Mouse (Mus musculus) hindbrain, embryonic 15.5 days (tissue): ENCODE measurements around the gene Wnt5b. TPM values are rescaled to one million over a fixed set of nuclear protein-coding genes. Genes with fewer than 3 reads are reported as not detected.

Experiments
- ATAC-seq: fragments of 200-750 bp; cut with Nextera tagmentation; 2 replicates; pipeline ENCODE4 v1.8.0; 2017; ENCODE audit warnings: low read depth, moderate number of reproducible peaks, moderate TSS enrichment; ENCODE audit not compliant: low FRiP score
- H3K27ac ChIP-seq: fragments of 300-500 bp; sonication (generic); replicated peaks from 2 replicates; pipeline ENCODE4 v1.5.1; 2015; ENCODE audit warnings: mild to moderate bottlenecking, inconsistent platforms
- H3K27me3 ChIP-seq: fragments of 300-500 bp; sonication (generic); 2 replicates; pipeline ENCODE4 v1.6.1; 2015; ENCODE audit warnings: control low read depth, inconsistent platforms
- H3K36me3 ChIP-seq: fragments of 300-500 bp; sonication (generic); 2 replicates; pipeline ENCODE4 v1.6.1; 2015; ENCODE audit warnings: control low read depth, inconsistent platforms
- H3K4me1 ChIP-seq: fragments of 300-500 bp; sonication (generic); replicated peaks from 2 replicates; pipeline ENCODE4 v1.6.1; 2015; ENCODE audit warnings: control low read depth, inconsistent platforms
- H3K4me2 ChIP-seq: fragments of 300-500 bp; sonication (generic); 2 replicates; pipeline ENCODE4 v1.6.1; 2015; ENCODE audit warnings: moderate library complexity, mild to moderate bottlenecking, inconsistent platforms
- H3K4me3 ChIP-seq: fragments of 300-500 bp; sonication (generic); 2 replicates; pipeline ENCODE4 v1.5.1; 2015; ENCODE audit warnings: mild to moderate bottlenecking, inconsistent platforms
- H3K9ac ChIP-seq: fragments of 300-500 bp; sonication (generic); 2 replicates; pipeline ENCODE4 v1.6.1; 2015; ENCODE audit warnings: inconsistent platforms
- H3K9me3 ChIP-seq: fragments of 300-500 bp; sonication (generic); 2 replicates; pipeline ENCODE4 v1.6.1; 2016; ENCODE audit warnings: control low read depth, inconsistent platforms
- WGBS: fragments of 180-500 bp; shearing (Covaris S2); methylation state at CpG from one replicate; pipeline ENCODE4 v1.1.7; 2015; 5-methylcytosine and 5-hydroxymethylcytosine counted together
- polyA plus RNA-seq: library from polyadenylated mRNA; unstranded; fragments of >200 nt; fragmentation: Nextera tagmentation; extraction: Ambion mirVana; gene quantifications from 2 replicates; pipeline ENCODE4 v1.2.1, GENCODE M21; 2015

Wnt5b gene
- polyA plus RNA-seq, 1 experiment from 2014 or later, result 6.6 TPM

DNA sequence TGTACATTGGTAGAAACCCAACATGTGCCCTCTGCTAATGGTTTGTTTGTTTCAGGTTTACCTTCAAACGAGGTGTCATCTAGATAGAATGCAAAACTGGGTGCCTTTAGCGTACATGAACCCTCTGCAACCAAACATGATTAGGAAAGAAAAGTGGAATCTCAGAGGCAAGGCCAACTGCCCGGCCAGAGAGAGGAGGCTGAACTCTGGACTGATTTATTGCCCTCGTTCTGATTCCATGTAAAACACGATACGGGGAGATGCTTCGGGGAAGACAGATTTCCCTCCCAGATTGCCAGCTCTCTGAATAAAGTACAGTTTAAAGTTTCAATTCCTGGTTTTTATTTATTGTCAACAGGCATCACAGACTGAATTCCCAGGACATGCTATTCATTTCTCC lies 138.8 kb downstream of the Wnt5b start:
- no peaks in the 10 kb centered on the region for H3K36me3 ChIP-seq
- H3K4me3 ChIP-seq, result no peak overlapping the region
- WGBS, result 77% methylated on average over 7 of the region's 7 CpGs
- no peaks in the 10 kb centered on the region for H3K9me3 ChIP-seq
- no peak overlapping the region for H3K27ac ChIP-seq
- no peak overlapping the region for H3K4me2 ChIP-seq
- no peak for ATAC-seq
- no peak overlapping the region for H3K9ac ChIP-seq
- H3K4me1 ChIP-seq, result no peaks in the 10 kb centered on the region
- H3K27me3 ChIP-seq, result no peaks in the 10 kb centered on the region

DNA sequence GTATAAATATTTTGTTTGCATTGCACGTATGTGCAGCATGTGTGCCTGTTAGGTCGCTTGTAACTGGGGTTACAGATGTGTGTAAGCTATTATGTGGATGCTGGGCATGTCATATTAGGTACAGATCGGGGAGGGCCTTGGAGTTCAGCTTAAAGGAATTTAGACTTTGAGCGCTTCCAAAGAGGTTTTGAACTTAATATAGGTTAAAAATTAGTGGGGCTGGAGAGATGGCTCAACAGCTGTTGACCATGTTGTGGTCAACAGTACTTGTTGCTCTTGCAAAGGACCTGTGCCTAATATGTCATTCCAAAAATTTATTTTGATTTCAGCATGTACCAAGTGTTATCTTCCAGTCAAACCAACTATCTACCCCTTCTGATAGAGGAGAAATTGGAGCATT lies 139.3 kb downstream of the Wnt5b start:
- Histone ChIP-seq H3K4me3 (no peak overlapping the region), H3K4me1 (no peaks in the 10 kb centered on the region), H3K36me3 (no peaks in the 10 kb centered on the region), H3K4me2 (no peak overlapping the region), H3K27me3 (no peaks in the 10 kb centered on the region), H3K27ac (no peak overlapping the region), H3K9ac (no peak overlapping the region), H3K9me3 (no peaks in the 10 kb centered on the region)
- WGBS, result 94% methylated on average over 4 of the region's 4 CpGs
- no peak for ATAC-seq

DNA sequence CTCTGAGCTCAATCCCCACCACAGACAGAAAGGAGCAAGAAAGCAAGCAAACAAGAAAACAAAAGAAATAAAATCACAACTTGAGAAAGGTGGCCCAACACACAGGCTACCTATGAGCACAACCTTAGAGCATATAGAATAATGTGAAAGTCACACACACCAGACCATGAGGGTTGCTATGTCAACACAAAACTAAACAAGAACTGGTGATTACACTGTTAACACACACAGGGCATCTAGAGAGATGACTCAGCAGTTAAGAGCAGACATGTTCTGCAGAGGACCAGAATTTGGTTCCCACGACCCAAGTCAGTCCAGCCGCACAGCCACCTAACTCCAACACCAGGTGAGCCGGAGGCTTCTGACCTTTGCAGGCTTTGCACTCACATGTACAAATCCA lies 141.2 kb downstream of the Wnt5b start:
- no peak overlapping the region for H3K4me3 ChIP-seq
- H3K9me3 ChIP-seq, result no peaks in the 10 kb centered on the region
- H3K36me3 ChIP-seq, result no peaks in the 10 kb centered on the region
- H3K27ac ChIP-seq, result no peak overlapping the region
- WGBS, result 90% methylated on average over 3 of the region's 3 CpGs
- H3K9ac ChIP-seq, result no peak overlapping the region
- no peaks in the 10 kb centered on the region for H3K4me1 ChIP-seq
- H3K4me2 ChIP-seq, result no peak overlapping the region
- no peaks in the 10 kb centered on the region for H3K27me3 ChIP-seq
- no peak for ATAC-seq

DNA sequence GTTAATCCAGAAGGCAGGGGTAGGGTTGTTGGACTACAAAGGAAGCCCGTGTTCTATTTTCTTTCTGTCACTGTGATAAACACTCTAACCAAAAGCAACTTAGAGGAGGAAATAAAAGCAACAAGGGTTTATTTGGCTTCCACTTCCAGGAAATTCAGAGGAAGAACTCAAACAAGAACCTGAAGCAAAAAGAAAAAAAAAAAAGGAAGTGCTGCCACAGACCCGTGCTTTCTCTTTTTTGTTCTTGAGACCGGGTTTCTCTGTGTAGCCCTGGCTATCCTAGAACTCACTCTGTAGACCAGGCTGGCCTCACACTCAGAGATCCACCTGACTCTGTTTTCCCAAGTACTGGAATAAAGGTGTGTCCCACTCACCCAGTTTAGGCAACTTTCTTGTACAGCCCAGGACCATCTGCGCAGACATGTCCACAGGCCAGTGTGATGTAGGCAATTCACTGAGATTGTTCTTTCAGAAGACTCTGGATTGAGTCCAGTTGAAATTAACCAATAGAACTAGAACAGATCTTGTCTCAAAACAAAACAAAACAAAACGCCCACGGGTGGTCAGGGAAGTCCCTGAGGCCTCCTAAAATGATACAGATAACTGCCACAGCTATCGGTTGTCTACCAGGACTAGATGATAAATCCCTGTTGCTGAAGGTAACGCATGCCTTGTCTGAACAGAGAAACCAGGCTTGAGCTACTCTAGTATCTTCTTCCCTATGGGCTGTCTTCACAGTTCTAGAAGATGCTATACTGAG lies 142.4 kb downstream of the Wnt5b start:
- ATAC-seq, result no peak
- Histone ChIP-seq H3K4me3 (no peak overlapping the region), H3K9me3 (no peaks in the 10 kb centered on the region), H3K4me1 (no peaks in the 10 kb centered on the region), H3K27ac (no peak overlapping the region), H3K9ac (no peak overlapping the region), H3K27me3 (no peaks in the 10 kb centered on the region), H3K36me3 (no peaks in the 10 kb centered on the region), H3K4me2 (no peak overlapping the region)
- WGBS, result 93% methylated on average over 8 of the region's 8 CpGs

DNA sequence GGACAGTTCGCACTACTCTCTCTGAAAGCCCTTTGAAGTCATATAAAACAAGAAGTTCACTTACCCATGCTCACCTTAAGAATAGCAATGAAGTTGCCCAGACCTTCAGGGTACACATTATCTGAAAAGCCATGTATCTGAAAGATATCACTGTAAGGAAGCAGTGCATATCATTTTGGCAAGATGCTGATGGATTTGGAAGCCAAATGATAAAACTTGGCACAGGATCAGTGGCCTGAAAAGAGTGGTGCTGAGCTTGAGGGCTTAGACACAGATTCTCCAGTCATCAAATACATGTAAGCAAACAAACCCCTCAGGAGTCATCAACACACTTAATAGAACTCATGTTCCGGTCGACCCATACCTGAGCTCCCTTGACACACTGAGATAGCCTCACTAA lies 143.5 kb downstream of the Wnt5b start:
- no peak overlapping the region for H3K27ac ChIP-seq
- H3K9ac ChIP-seq, result no peak overlapping the region
- no peak overlapping the region for H3K4me3 ChIP-seq
- no peak overlapping the region for H3K4me2 ChIP-seq
- 98% methylated on average over 3 of the region's 3 CpGs for WGBS
- ATAC-seq, result no peak
- no peaks in the 10 kb centered on the region for H3K4me1 ChIP-seq
- H3K9me3 ChIP-seq, result no peaks in the 10 kb centered on the region
- no peaks in the 10 kb centered on the region for H3K36me3 ChIP-seq
- no peaks in the 10 kb centered on the region for H3K27me3 ChIP-seq

DNA sequence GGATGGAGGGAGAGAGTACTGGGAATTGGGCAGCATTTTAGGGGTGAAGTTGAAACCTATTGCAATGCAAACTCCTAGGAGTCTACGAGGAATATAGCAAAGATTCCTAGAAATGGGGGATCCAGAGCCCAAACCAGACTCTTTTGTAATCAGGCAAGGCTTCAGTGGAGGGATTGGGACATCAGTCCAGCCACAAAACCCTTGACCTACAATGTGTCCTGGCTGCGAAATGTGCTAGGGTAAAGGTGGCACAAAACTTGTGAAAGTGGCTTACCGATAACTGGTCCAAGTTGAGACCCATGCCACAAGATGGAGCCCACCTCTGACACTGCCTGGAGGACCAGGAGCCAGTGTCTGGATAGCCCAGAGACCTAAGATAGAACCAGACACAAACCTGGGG lies 144.8 kb downstream of the Wnt5b start:
- Histone ChIP-seq H3K4me3 (no peak overlapping the region), H3K27ac (no peak overlapping the region), H3K4me2 (no peak overlapping the region), H3K9me3 (no peaks in the 10 kb centered on the region), H3K27me3 (no peaks in the 10 kb centered on the region), H3K9ac (no peak overlapping the region), H3K36me3 (no peaks in the 10 kb centered on the region), H3K4me1 (no peaks in the 10 kb centered on the region)
- 93% methylated on average over 3 of the region's 3 CpGs for WGBS
- ATAC-seq, result no peak

DNA sequence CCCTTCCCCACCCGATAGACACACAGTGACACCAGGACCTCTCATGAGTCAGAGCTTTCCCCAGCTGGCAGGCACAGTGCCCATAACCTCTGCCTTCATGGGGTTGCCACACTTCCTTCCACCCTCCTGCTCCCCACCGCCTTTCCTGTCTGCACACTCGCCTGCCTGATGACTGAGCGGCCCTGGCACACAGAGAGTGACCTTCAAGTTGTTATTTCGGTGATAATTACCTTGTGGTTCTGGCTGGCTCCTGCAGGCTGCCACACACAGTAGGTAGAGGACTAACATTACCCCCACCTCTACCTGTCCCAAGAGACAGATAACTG lies 147.9 kb downstream of the Wnt5b start:
- ATAC-seq, result no peak
- H3K27me3 ChIP-seq, result no peaks in the 10 kb centered on the region
- 67% methylated on average over 5 of the region's 5 CpGs for WGBS
- H3K4me3 ChIP-seq, result no peak overlapping the region
- no peaks in the 10 kb centered on the region for H3K4me1 ChIP-seq
- H3K9me3 ChIP-seq, result no peaks in the 10 kb centered on the region
- no peaks in the 10 kb centered on the region for H3K36me3 ChIP-seq
- H3K9ac ChIP-seq, result no peak overlapping the region
- H3K27ac ChIP-seq, result no peak overlapping the region
- H3K4me2 ChIP-seq, result no peak overlapping the region

DNA sequence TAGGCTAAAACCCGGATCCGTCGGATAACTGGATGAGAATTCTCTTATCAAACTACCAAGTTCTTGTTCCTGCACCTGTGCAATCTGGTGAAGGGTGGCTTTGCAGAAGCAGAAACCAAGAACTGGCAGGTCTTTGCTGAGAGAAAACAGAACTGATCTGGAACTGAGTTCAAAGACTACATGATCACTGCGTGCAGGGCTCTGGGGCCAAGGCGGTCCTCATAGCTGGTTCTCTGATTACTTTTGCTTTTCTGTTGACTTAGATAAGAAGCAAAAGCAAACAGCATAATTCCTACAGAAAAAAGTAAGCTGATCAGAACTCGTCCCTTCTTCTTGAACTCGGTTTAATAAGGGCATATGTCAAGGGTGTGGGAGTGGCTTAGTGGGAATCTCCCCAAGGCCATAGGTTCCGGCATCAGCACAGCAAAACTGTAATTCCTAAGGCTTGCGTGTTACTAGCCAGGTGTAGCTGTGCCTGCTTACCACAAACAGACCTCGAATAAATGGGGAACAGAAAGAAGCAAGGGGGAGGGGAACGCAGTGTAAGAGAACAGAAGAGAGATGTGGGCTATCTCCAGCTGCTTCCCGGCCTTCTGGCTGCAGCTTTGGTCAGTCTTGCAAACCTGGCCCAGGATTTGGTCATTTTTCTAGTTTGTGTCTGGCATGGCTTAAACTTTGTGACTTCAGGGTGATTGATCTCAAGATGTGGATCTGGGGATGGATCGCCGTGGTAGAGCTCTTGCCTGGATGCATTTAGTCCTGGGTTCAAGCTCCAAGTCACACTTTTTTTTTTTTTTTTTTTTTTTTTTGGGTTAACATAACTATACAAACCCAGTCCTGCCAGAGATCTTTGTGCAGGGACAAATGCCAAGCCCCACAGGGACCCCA lies 148.5 kb downstream of the Wnt5b start:
- ATAC-seq, result no peak
- no peak overlapping the region for H3K9ac ChIP-seq
- no peaks in the 10 kb centered on the region for H3K36me3 ChIP-seq
- no peaks in the 10 kb centered on the region for H3K9me3 ChIP-seq
- H3K4me3 ChIP-seq, result no peak overlapping the region
- no peaks in the 10 kb centered on the region for H3K4me1 ChIP-seq
- 87% methylated on average over 14 of the region's 14 CpGs for WGBS
- H3K27ac ChIP-seq, result no peak overlapping the region
- H3K4me2 ChIP-seq, result no peak overlapping the region
- no peaks in the 10 kb centered on the region for H3K27me3 ChIP-seq

DNA sequence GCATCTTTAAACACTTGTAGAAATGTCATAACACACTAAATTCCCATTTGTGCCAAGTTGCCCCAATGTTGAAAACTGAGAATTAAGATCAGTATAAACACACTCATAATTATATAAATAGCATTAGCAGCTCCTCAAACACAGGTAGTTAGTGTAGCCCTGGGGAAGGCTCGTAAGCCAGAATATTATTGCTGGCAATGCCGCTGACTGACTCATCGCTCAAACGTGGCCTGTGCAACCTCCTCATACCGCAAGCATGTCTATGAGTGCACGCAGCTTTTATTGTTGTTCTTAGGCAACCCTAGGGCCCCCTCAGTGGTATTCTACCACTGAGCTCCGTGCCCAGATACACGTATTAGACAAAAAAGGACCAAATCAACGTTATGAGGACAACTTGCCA lies 151.3 kb downstream of the Wnt5b start:
- Histone ChIP-seq H3K9ac (no peak overlapping the region), H3K27ac (no peak overlapping the region), H3K9me3 (no peaks in the 10 kb centered on the region), H3K4me1 (peaks cover 12% of the 10 kb centered on the region), H3K36me3 (no peaks in the 10 kb centered on the region), H3K27me3 (no peaks in the 10 kb centered on the region), H3K4me3 (no peak overlapping the region), H3K4me2 (no peak overlapping the region)
- no peak for ATAC-seq
- WGBS, result 81% methylated on average over 9 of the region's 9 CpGs

DNA sequence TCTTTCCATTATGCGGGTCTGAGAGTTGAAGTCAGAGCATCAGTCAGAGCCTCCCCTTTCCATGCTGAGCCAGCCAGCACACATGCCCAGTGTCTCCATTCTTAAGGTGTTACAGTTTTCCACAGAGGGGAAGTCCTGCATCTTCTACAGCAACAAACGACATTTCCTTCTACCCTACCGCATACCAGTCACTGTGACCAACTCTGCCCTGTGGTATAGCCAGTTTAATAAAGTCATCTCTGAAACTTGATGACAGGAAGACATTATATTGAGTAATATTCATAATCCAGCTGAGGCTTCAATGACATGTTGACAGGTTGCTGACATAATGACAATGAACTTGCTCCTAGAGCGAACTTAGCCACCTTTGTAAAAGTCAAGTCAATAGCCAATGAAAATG lies 153.4 kb downstream of the Wnt5b start:
- H3K9ac ChIP-seq, result no peak overlapping the region
- H3K27me3 ChIP-seq, result no peaks in the 10 kb centered on the region
- H3K4me1 ChIP-seq, result peaks cover 27% of the 10 kb centered on the region
- ATAC-seq, result no peak
- no peaks in the 10 kb centered on the region for H3K36me3 ChIP-seq
- no peak overlapping the region for H3K27ac ChIP-seq
- no peak overlapping the region for H3K4me2 ChIP-seq
- H3K9me3 ChIP-seq, result no peaks in the 10 kb centered on the region
- WGBS, result 89% methylated on average over 4 of the region's 4 CpGs
- H3K4me3 ChIP-seq, result no peak overlapping the region

DNA sequence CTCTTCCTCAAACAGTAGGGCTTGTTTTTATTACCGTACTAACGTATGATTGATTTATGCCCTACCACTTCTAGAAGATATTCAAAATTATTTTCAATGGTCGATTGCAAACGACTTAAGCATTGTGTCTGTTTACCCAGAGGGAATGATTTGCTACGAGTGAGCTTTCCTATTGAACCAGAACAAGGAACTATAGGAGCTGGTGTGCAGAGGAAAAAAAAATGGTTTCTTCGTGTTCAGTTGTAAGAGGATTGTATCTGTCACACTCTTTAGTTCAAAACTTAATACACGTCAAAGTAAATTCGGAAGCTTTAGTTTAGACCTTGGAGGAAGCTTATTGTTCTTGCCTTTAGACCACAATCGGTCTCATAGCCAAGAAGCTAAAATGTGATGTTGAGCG lies 155.1 kb downstream of the Wnt5b start:
- Histone ChIP-seq H3K36me3 (no peaks in the 10 kb centered on the region), H3K4me2 (peak overlapping the region; percentile 59), H3K27ac (peak overlapping the region; percentile 96), H3K9ac (peak overlapping the region; percentile 48), H3K27me3 (no peaks in the 10 kb centered on the region), H3K4me1 (peaks cover 27% of the 10 kb centered on the region), H3K9me3 (no peaks in the 10 kb centered on the region), H3K4me3 (peak overlapping the region; percentile 86)
- 21% methylated on average over 10 of the region's 10 CpGs for WGBS
- ATAC-seq, result no peak

DNA sequence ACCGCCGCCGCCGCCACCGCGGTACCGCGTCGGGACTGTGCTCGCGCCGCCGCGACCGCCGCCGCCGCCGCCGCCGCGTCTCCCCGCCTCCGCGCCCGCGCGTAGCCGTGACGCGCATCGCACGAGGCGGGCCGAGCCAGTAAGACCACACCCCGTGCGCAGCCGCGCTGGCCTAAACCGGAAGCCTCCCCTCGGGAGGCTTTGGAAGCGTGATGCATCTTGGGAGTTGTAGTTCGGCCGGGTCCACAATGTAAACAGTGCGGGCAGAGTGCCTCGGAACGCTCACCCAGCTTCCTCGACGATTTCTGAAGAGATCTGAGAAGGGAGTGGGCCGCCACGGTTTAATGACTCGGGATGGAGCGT lies 155.5 kb downstream of the Wnt5b start:
- peak; percentile 99 for ATAC-seq
- no peaks in the 10 kb centered on the region for H3K27me3 ChIP-seq
- no peaks in the 10 kb centered on the region for H3K9me3 ChIP-seq
- peak overlapping the region; percentile 96 for H3K27ac ChIP-seq
- WGBS, result under 1% methylated on average over 46 of the region's 53 CpGs
- H3K36me3 ChIP-seq, result no peaks in the 10 kb centered on the region
- peaks cover 27% of the 10 kb centered on the region for H3K4me1 ChIP-seq
- peak overlapping the region; percentile 59 for H3K4me2 ChIP-seq
- peak overlapping the region; percentile 89 for H3K9ac ChIP-seq
- H3K4me3 ChIP-seq, result peak overlapping the region; percentile 86
